Mouse (Mus musculus) hindbrain, embryonic 12.5 days (tissue): ENCODE measurements around the gene Ptpru. TPM values are rescaled to one million over a fixed set of nuclear protein-coding genes. Genes with fewer than 3 reads are reported as not detected.

Source experiments
- ATAC-seq: fragments of 200-750 bp; cut with Nextera tagmentation; 2 replicates; pipeline ENCODE4 v1.8.0; 2017; ENCODE audit warnings: moderate TSS enrichment; ENCODE audit not compliant: low FRiP score
- H3K27ac ChIP-seq: fragments of 300-500 bp; sonication (generic); 2 replicates; pipeline ENCODE4 v1.5.1; 2016; ENCODE audit warnings: mild to moderate bottlenecking
- H3K27me3 ChIP-seq: fragments of 300-500 bp; sonication (generic); 2 replicates; pipeline ENCODE4 v1.6.1; 2016; ENCODE audit warnings: mild to moderate bottlenecking
- H3K36me3 ChIP-seq: fragments of 300-500 bp; sonication (generic); 2 replicates; pipeline ENCODE4 v1.6.1; 2016; ENCODE audit warnings: mild to moderate bottlenecking
- H3K4me1 ChIP-seq: fragments of 300-500 bp; sonication (generic); 2 replicates; pipeline ENCODE4 v1.6.1; 2016
- H3K4me2 ChIP-seq: fragments of 300-500 bp; sonication (generic); replicated peaks from 2 replicates; pipeline ENCODE4 v1.6.1; 2016; ENCODE audit warnings: mild to moderate bottlenecking
- H3K4me3 ChIP-seq: fragments of 300-500 bp; sonication (generic); 2 replicates; pipeline ENCODE4 v1.5.1; 2016; ENCODE audit warnings: mild to moderate bottlenecking
- H3K9ac ChIP-seq: fragments of 300-500 bp; sonication (generic); 2 replicates; pipeline ENCODE4 v1.6.1; 2016; ENCODE audit warnings: mild to moderate bottlenecking, moderate library complexity
- H3K9me3 ChIP-seq: fragments of 300-500 bp; sonication (generic); replicated peaks from 2 replicates; pipeline ENCODE4 v1.6.1; 2016; ENCODE audit warnings: mild to moderate bottlenecking
- WGBS: fragments of 180-500 bp; shearing (Covaris S2); methylation state at CpG from one replicate; pipeline ENCODE4 v1.1.7; 2016; 5-methylcytosine and 5-hydroxymethylcytosine counted together
- polyA plus RNA-seq: library from polyadenylated mRNA; unstranded; fragments of >200 nt; fragmentation: Nextera tagmentation; extraction: Ambion mirVana; gene quantifications from 2 replicates; pipeline ENCODE4 v1.2.1, GENCODE M21; 2016

The Ptpru gene
- polyA plus RNA-seq, 1 experiment from 2014 or later = 30.2 TPM

- Histone ChIP-seq H3K4me3 (no peak overlapping the region), H3K4me2 (no peak overlapping the region), H3K36me3 (peaks cover 39% of the 10 kb centered on the region), H3K4me1 (0 out of 2 replicates have a peak, but pooled peaks cover 5% of the 10 kb centered on the region), H3K9me3 (no peaks in the 10 kb centered on the region), H3K27me3 (no peaks in the 10 kb centered on the region), H3K27ac (no peak overlapping the region), H3K9ac (no peak overlapping the region)
- ATAC-seq = no peak
- 48% methylated on average over 15 of the region's 15 CpGs for WGBS
Observed at GRCm38 (mm10) chr4:131860492-131861340, 22.6 kb upstream of the Ptpru start.

DNA sequence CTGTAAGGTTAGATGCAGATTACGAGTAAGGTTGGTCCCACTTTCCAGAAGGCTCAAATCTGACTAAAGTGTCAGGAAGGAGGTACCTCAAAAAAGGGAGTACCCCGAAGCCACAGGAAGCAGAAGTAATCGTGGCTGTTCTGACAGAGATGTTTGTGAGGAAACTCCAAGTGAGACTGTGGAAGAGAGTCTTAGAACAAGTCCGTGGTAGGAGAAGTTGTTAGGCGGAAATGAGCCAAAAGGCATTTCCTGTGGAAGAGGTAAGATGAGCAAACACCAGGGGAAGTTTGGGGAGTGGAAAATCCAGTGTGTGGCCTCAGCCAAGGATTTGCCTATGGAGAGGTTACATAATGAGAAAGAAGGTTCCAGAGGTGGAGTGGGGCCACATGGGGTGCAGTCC lies 16.9 kb upstream of the Ptpru start:
- H3K9me3 ChIP-seq = no peaks in the 10 kb centered on the region
- no peak for ATAC-seq
- H3K36me3 ChIP-seq = peaks cover 16% of the 10 kb centered on the region
- 85% methylated on average over 5 of the region's 5 CpGs for WGBS
- H3K9ac ChIP-seq = no peak overlapping the region
- H3K4me2 ChIP-seq = no peak overlapping the region
- H3K27ac ChIP-seq = no peak overlapping the region
- peaks cover 8% of the 10 kb centered on the region for H3K4me1 ChIP-seq
- no peak overlapping the region for H3K4me3 ChIP-seq
- no peaks in the 10 kb centered on the region for H3K27me3 ChIP-seq

- H3K4me3 ChIP-seq = no peak overlapping the region
- WGBS = 31% methylated on average over 5 of the region's 5 CpGs
- peak overlapping the region; percentile 60 for H3K27ac ChIP-seq
- no peak for ATAC-seq
- H3K36me3 ChIP-seq = no peaks in the 10 kb centered on the region
- no peak overlapping the region for H3K9ac ChIP-seq
- peaks cover 34% of the 10 kb centered on the region for H3K4me1 ChIP-seq
- H3K9me3 ChIP-seq = no peaks in the 10 kb centered on the region
- H3K4me2 ChIP-seq = no peak overlapping the region
- H3K27me3 ChIP-seq = no peaks in the 10 kb centered on the region
Observed at GRCm38 (mm10) chr4:131849986-131850638, 12.0 kb upstream of the Ptpru start.

DNA sequence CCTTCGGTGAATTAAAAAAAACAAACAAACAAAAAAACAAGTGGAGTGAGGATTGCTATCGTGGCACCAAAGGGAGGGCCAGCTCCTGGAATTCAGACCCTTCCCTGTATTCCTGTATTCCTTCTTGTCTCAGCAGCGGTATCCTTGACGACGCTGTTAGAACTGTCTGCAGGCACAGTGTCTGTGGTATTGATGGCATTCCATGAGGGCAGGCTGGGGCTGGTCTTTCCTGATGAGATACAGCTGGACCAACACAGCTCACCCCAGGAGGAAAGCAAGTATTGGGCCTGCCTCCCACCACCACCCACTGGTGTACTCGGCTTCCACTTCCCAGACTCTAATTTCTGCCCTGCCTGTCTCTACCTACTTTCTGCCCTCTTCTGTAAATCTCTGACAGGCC lies 10.0 kb upstream of the Ptpru start:
- Histone ChIP-seq H3K9ac (no peak overlapping the region; the same call in 1 of the 2 replicates), H3K36me3 (no peaks in the 10 kb centered on the region), H3K4me3 (no peak overlapping the region), H3K9me3 (no peaks in the 10 kb centered on the region), H3K27ac (peak overlapping the region; percentile 66), H3K27me3 (no peaks in the 10 kb centered on the region), H3K4me2 (no peak overlapping the region), H3K4me1 (peaks cover 45% of the 10 kb centered on the region)
- ATAC-seq = no peak
- WGBS = 59% methylated on average over 6 of the region's 6 CpGs

GRCm38 (mm10) chr4:131845991-131846778 lies 8.1 kb upstream of the Ptpru start:
- no peak overlapping the region for H3K4me3 ChIP-seq
- no peak for ATAC-seq
- WGBS = 85% methylated on average over 8 of the region's 8 CpGs
- H3K36me3 ChIP-seq = no peaks in the 10 kb centered on the region
- H3K9ac ChIP-seq = no peak overlapping the region
- H3K9me3 ChIP-seq = no peaks in the 10 kb centered on the region
- H3K4me2 ChIP-seq = no peak overlapping the region
- H3K27ac ChIP-seq = peak overlapping the region; percentile 32; the same call in 1 of the 2 replicates
- peaks cover 43% of the 10 kb centered on the region for H3K4me1 ChIP-seq
- peaks cover 6% of the 10 kb centered on the region for H3K27me3 ChIP-seq

GRCm38 (mm10) chr4:131843290-131843743 lies 5.2 kb upstream of the Ptpru start, which contains the start of gene Mecr:
Gene Mecr (plus strand): TSS chr4:131843470.
- Histone ChIP-seq H3K36me3 (no peaks in the 10 kb centered on the region), H3K9me3 (no peaks in the 10 kb centered on the region), H3K27ac (peak within 1 kb of the TSS; percentile 3; the same call in 1 of the 2 replicates), H3K4me2 (peak within 1 kb of the TSS; percentile 90), H3K4me3 (peak within 1 kb of the TSS; percentile 78), H3K27me3 (peaks cover 13% of the 10 kb centered on the region), H3K4me1 (peaks cover 29% of the 10 kb centered on the region), H3K9ac (peak within 1 kb of the TSS; percentile 77)
- ATAC-seq = peak; percentile 85
- WGBS = under 1% methylated on average over 37 of the region's 37 CpGs

GRCm38 (mm10) chr4:131836891-131837491 lies 1.1 kb downstream of the Ptpru start:
- Histone ChIP-seq H3K4me1 (peaks cover 39% of the 10 kb centered on the region), H3K4me3 (peak overlapping the region; percentile 66), H3K36me3 (no peaks in the 10 kb centered on the region), H3K27ac (no peak overlapping the region), H3K27me3 (peaks cover 44% of the 10 kb centered on the region), H3K9ac (peak overlapping the region; percentile 71), H3K4me2 (peak overlapping the region; percentile 99), H3K9me3 (no peaks in the 10 kb centered on the region)
- ATAC-seq = no peak
- under 1% methylated on average over 71 of the region's 76 CpGs for WGBS

- H3K36me3 ChIP-seq = no peaks in the 10 kb centered on the region
- peak overlapping the region; percentile 71 for H3K9ac ChIP-seq
- H3K4me2 ChIP-seq = peak overlapping the region; percentile 99
- H3K27me3 ChIP-seq = peaks cover 40% of the 10 kb centered on the region
- WGBS = under 1% methylated on average over 31 of the region's 39 CpGs
- peaks cover 39% of the 10 kb centered on the region for H3K4me1 ChIP-seq
- H3K4me3 ChIP-seq = peak overlapping the region; percentile 66
- no peaks in the 10 kb centered on the region for H3K9me3 ChIP-seq
- no peak overlapping the region for H3K27ac ChIP-seq
- ATAC-seq = no peak
Observed at GRCm38 (mm10) chr4:131836351-131836881, 1.7 kb downstream of the Ptpru start.

- H3K4me2 ChIP-seq = no peak overlapping the region
- no peak overlapping the region for H3K9ac ChIP-seq
- H3K27me3 ChIP-seq = peaks cover 36% of the 10 kb centered on the region
- no peaks in the 10 kb centered on the region for H3K9me3 ChIP-seq
- WGBS = 27% methylated on average over 9 of the region's 9 CpGs
- no peak overlapping the region for H3K27ac ChIP-seq
- H3K4me1 ChIP-seq = peaks cover 53% of the 10 kb centered on the region
- no peak for ATAC-seq
- no peaks in the 10 kb centered on the region for H3K36me3 ChIP-seq
- no peak overlapping the region for H3K4me3 ChIP-seq
Observed at GRCm38 (mm10) chr4:131833971-131834609, 4.0 kb downstream of the Ptpru start.

DNA sequence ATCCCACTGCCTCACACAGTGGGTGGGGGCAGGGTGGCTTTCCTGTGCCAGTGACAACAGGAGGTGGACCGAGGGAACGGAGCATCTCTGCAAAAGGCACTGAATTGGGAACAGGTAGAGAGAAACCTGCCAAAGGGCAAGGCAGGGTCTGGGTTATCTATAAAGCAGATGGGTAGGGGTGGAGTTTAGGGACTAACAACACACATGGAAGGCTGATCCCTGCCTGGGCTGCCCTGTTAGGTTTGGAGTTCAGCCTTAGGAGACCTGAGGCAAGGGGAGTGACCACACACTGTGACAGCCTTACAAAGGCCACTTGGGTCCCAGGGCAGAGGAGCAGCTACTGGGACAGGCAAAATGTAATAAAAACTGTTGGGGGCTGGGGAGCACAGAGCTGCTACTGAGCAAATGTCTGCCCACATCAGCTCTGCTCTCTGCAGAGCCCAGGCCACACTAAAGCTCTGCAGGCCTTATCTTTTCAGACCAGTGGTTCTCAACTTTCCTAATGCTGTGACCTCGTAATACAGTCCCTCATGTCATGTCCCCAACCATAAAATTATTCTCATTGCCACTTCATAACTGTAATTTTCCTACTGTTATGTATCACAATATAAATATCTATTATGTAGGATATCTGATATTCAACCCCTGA lies 5.2 kb downstream of the Ptpru start:
- H3K27ac ChIP-seq = no peak overlapping the region
- no peak overlapping the region for H3K4me2 ChIP-seq
- no peaks in the 10 kb centered on the region for H3K36me3 ChIP-seq
- 76% methylated on average over 3 of the region's 3 CpGs for WGBS
- ATAC-seq = no peak
- H3K9me3 ChIP-seq = no peaks in the 10 kb centered on the region
- peaks cover 36% of the 10 kb centered on the region for H3K27me3 ChIP-seq
- H3K9ac ChIP-seq = peak overlapping the region; percentile 32; the same call in 1 of the 2 replicates
- H3K4me1 ChIP-seq = peaks cover 50% of the 10 kb centered on the region
- H3K4me3 ChIP-seq = no peak overlapping the region
